Mouse (Mus musculus) intestine, embryonic 16.5 days (tissue): ENCODE data around the gene Laptm5. TPM values are rescaled to one million over a fixed set of nuclear protein-coding genes. Genes with fewer than 3 reads are reported as not detected.

ENCODE experiments used
- polyA plus RNA-seq: library from polyadenylated mRNA; unstranded; fragments of >200 nt; fragmentation: Nextera tagmentation; extraction: Ambion mirVana; gene quantifications from 2 replicates; pipeline ENCODE4 v1.2.1, GENCODE M21; 2015

Laptm5 gene
- polyA plus RNA-seq, 1 experiment from 2014 or later, result 38.7 TPM

Other genes with a start within 250 kb of the Laptm5 start
- 57.8 and 60.8 TPM in 2 replicates for gene Pum1, start 249.8 kb upstream of the Laptm5 start, polyA plus RNA-seq
- gene Sdc3, start 120.6 kb upstream of the Laptm5 start, polyA plus RNA-seq, result 12.3 and 17.2 TPM in 2 replicates
- not detected in 2 replicates for gene Matn1, start 31.3 kb downstream of the Laptm5 start, polyA plus RNA-seq